Mouse (Mus musculus) embryonic facial prominence, embryonic 11.5 days (tissue): ENCODE results near the gene Ehd3. TPM values are rescaled to one million over a fixed set of nuclear protein-coding genes. Genes with fewer than 3 reads are reported as not detected.
A peak's percentile ranks its signal among the peaks of the same experiment; 100 is the strongest.

ENCODE experiments used
- ATAC-seq: fragments of 200-750 bp; cut with Nextera tagmentation; replicated peaks from 2 replicates; pipeline ENCODE4 v1.8.0; 2017; ENCODE audit warnings: low read depth; ENCODE audit not compliant: insufficient number of reproducible peaks, low FRiP score, low TSS enrichment
- DNase-seq: peaks from one replicate; pipeline ENCODE4 v3.0.0-alpha.2; 2015; ENCODE audit warnings: low spot score
- H3K27ac ChIP-seq: fragments of 300-500 bp; sonication (generic); replicated peaks from 2 replicates; pipeline ENCODE4 v1.5.1; 2014; ENCODE audit warnings: mild to moderate bottlenecking, low read depth, low read length, control low read depth
- H3K27me3 ChIP-seq: fragments of 300-500 bp; sonication (generic); 2 replicates; pipeline ENCODE4 v1.6.1; 2014; ENCODE audit warnings: mild to moderate bottlenecking, low read length, moderate library complexity, mixed read lengths; ENCODE audit not compliant: control insufficient read depth, insufficient read depth
- H3K36me3 ChIP-seq: fragments of 300-500 bp; sonication (generic); replicated peaks from 2 replicates; pipeline ENCODE4 v1.6.1; 2014; ENCODE audit warnings: low read depth, mild to moderate bottlenecking, low read length, moderate library complexity, mixed read lengths; ENCODE audit not compliant: control insufficient read depth, insufficient read depth
- H3K4me1 ChIP-seq: fragments of 300-500 bp; sonication (generic); 2 replicates; pipeline ENCODE4 v1.6.1; 2014; ENCODE audit warnings: low read length, mixed read lengths; ENCODE audit not compliant: control insufficient read depth, insufficient read depth
- H3K4me2 ChIP-seq: fragments of 300-500 bp; sonication (generic); 2 replicates; pipeline ENCODE4 v1.6.1; 2014; ENCODE audit warnings: low read depth, mild to moderate bottlenecking, control low read depth, low read length, moderate library complexity
- H3K4me3 ChIP-seq: fragments of 300-500 bp; sonication (generic); 2 replicates; pipeline ENCODE4 v1.5.1; 2014; ENCODE audit warnings: low read depth, low read length, control low read depth
- H3K9ac ChIP-seq: fragments of 300-500 bp; sonication (generic); replicated peaks from 2 replicates; pipeline ENCODE4 v1.6.1; 2014; ENCODE audit warnings: mild to moderate bottlenecking, control low read depth, low read length
- H3K9me3 ChIP-seq: fragments of 300-500 bp; sonication (generic); replicated peaks from 2 replicates; pipeline ENCODE4 v1.6.1; 2016; ENCODE audit warnings: mild to moderate bottlenecking, low read length, inconsistent platforms, mixed read lengths; ENCODE audit not compliant: control insufficient read depth
- WGBS: fragments of 180-500 bp; shearing (Covaris S2); extraction: QIAGEN DNeasy Blood & Tissue Kit; methylation state at CpG from one replicate; pipeline ENCODE4 v1.1.7; 2014; 5-methylcytosine and 5-hydroxymethylcytosine counted together
- polyA plus RNA-seq: library from polyadenylated mRNA; unstranded; fragments of >200 nt; fragmentation: Nextera tagmentation; extraction: Ambion mirVana; gene quantifications from 2 replicates; pipeline ENCODE4 v1.2.1, GENCODE M21; 2014

Gene Ehd3
- polyA plus RNA-seq, 1 experiment from 2014 or later, result 7.1 TPM

DNA sequence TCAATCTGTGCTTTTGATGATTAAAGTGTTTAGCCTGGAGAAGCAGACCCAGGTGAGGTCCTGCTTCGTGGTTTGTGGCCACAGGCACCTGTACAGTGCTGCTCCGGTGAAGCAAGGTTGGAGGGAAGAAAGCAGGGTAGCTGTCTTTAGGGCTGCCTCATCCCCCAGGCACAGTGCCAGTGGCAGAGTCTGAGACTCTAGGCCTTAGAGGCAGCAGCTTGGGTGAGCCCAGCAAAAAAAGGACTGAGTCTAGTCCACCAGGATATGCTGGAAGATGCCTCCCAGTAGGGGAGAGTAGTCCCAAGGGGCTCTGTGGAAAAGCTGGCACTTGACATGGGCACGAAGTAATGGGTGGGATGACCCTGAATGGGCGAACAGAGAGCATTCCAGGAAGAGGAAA lies 15.0 kb downstream of the Ehd3 start:
- no peak for ATAC-seq
- H3K36me3 ChIP-seq, result no peaks in the 10 kb centered on the region
- no peaks in the 10 kb centered on the region for H3K27me3 ChIP-seq
- no peak for DNase-seq
- H3K9ac ChIP-seq, result no peak overlapping the region
- no peak overlapping the region for H3K4me2 ChIP-seq
- WGBS, result 77% methylated on average over 4 of the region's 4 CpGs
- no peak overlapping the region for H3K27ac ChIP-seq
- no peaks in the 10 kb centered on the region for H3K9me3 ChIP-seq
- no peaks in the 10 kb centered on the region for H3K4me1 ChIP-seq
- H3K4me3 ChIP-seq, result no peak overlapping the region

GRCm38 (mm10) chr17:73820726-73821125 lies 16.8 kb downstream of the Ehd3 start:
- Histone ChIP-seq H3K9ac (no peak overlapping the region), H3K4me2 (no peak overlapping the region), H3K27ac (no peak overlapping the region), H3K9me3 (no peaks in the 10 kb centered on the region), H3K36me3 (no peaks in the 10 kb centered on the region), H3K4me1 (no peaks in the 10 kb centered on the region), H3K27me3 (no peaks in the 10 kb centered on the region), H3K4me3 (no peak overlapping the region)
- DNase-seq, result no peak
- 75% methylated on average over 4 of the region's 4 CpGs for WGBS
- no peak for ATAC-seq

DNA sequence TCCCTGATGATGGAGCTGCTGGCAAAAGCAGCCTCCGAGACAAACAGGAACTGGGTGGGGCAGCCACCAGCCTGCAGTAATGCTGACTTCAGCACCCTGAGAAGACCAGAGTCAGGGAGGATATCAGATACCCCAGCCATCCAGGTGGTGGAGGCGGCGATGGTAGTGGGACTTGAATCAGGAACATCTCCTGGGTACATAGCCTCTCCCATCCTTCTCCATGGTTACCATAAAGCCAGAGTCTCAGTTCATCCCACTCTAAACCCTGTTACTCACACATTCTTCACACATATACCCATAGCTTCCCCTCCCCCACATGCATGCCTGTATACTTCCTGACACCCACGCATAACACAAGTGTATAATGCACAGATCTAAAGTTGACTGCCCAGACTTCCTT lies 18.3 kb downstream of the Ehd3 start:
- no peak for DNase-seq
- no peaks in the 10 kb centered on the region for H3K9me3 ChIP-seq

GRCm38 (mm10) chr17:73823121-73824021 lies 19.4 kb downstream of the Ehd3 start:
- no peaks in the 10 kb centered on the region for H3K27me3 ChIP-seq
- no peaks in the 10 kb centered on the region for H3K9me3 ChIP-seq
- WGBS, result 62% methylated on average over 17 of the region's 17 CpGs
- DNase-seq (peak; percentile 17), ATAC-seq (no peak)
- H3K27ac ChIP-seq, result no peak overlapping the region
- no peak overlapping the region for H3K4me3 ChIP-seq
- no peak overlapping the region for H3K4me2 ChIP-seq
- no peaks in the 10 kb centered on the region for H3K4me1 ChIP-seq
- H3K36me3 ChIP-seq, result no peaks in the 10 kb centered on the region
- no peak overlapping the region for H3K9ac ChIP-seq

More for the DNA sequence above, 18.3 kb downstream of the Ehd3 start:
- H3K9ac ChIP-seq, result no peak overlapping the region
- no peak overlapping the region for H3K27ac ChIP-seq
- H3K27me3 ChIP-seq, result no peaks in the 10 kb centered on the region
- no peak overlapping the region for H3K4me2 ChIP-seq
- H3K36me3 ChIP-seq, result no peaks in the 10 kb centered on the region
- 75% methylated on average over 4 of the region's 4 CpGs for WGBS
- ATAC-seq, result no peak
- no peaks in the 10 kb centered on the region for H3K4me1 ChIP-seq
- no peak overlapping the region for H3K4me3 ChIP-seq

DNA sequence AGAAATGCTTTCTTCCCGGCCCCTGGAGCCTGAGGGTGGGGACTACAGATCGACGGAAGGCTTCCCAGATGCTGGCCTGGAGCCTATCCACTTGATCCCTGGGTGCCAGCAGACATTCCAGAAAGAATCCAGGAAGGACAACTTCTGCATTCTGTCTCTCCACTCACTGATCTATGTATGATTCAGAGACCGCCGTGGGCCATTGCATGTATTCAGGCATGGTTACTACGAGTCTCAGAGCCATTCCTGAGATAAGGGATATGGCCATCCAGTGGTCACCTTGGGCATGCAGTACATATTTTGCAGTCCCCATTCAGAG lies 20.0 kb downstream of the Ehd3 start:
- H3K4me3 ChIP-seq, result no peak overlapping the region
- no peaks in the 10 kb centered on the region for H3K4me1 ChIP-seq
- no peaks in the 10 kb centered on the region for H3K36me3 ChIP-seq
- no peak for DNase-seq
- no peak overlapping the region for H3K27ac ChIP-seq
- no peaks in the 10 kb centered on the region for H3K27me3 ChIP-seq
- H3K4me2 ChIP-seq, result no peak overlapping the region
- 49% methylated on average over 6 of the region's 6 CpGs for WGBS
- no peak overlapping the region for H3K9ac ChIP-seq
- H3K9me3 ChIP-seq, result no peaks in the 10 kb centered on the region
- ATAC-seq, result no peak

GRCm38 (mm10) chr17:73826106-73826505 lies 22.2 kb downstream of the Ehd3 start:
- Histone ChIP-seq H3K4me1 (no peaks in the 10 kb centered on the region), H3K9ac (no peak overlapping the region), H3K9me3 (no peaks in the 10 kb centered on the region), H3K4me3 (no peak overlapping the region), H3K27me3 (no peaks in the 10 kb centered on the region), H3K36me3 (no peaks in the 10 kb centered on the region), H3K27ac (no peak overlapping the region), H3K4me2 (no peak overlapping the region)
- WGBS, result 95% methylated on average over 6 of the region's 6 CpGs
- DNase-seq (no peak), ATAC-seq (no peak)

DNA sequence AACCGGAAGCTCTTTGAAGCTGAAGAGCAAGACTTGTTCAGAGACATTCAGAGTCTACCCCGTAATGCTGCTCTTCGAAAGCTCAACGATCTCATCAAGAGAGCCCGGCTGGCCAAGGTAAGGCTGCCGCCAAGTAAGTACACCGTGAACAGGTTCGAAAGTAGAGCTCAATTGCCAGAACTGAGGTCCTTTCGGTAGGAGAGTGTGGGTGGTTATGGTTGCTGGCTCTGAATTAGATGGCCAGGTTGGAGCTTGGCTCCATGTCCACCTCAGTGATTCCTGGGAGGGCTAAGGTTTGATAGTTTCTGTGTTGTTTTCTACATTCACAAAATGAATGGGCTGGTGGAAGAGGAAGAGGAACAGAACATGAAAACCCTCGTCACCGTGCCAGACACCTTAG lies 23.5 kb downstream of the Ehd3 start:
- no peak overlapping the region for H3K27ac ChIP-seq
- H3K4me2 ChIP-seq, result no peak overlapping the region
- no peaks in the 10 kb centered on the region for H3K27me3 ChIP-seq
- 97% methylated on average over 11 of the region's 11 CpGs for WGBS
- ATAC-seq, result no peak
- H3K4me3 ChIP-seq, result no peak overlapping the region
- DNase-seq, result no peak
- H3K9ac ChIP-seq, result no peak overlapping the region
- H3K36me3 ChIP-seq, result no peaks in the 10 kb centered on the region
- no peaks in the 10 kb centered on the region for H3K4me1 ChIP-seq
- H3K9me3 ChIP-seq, result no peaks in the 10 kb centered on the region

GRCm38 (mm10) chr17:73830511-73830910 lies 26.6 kb downstream of the Ehd3 start:
- no peaks in the 10 kb centered on the region for H3K27me3 ChIP-seq
- no peaks in the 10 kb centered on the region for H3K9me3 ChIP-seq
- no peak overlapping the region for H3K9ac ChIP-seq
- 88% methylated on average over 1 of the region's 1 CpGs for WGBS
- DNase-seq (no peak), ATAC-seq (no peak)
- no peak overlapping the region for H3K4me3 ChIP-seq
- H3K27ac ChIP-seq, result no peak overlapping the region
- no peak overlapping the region for H3K4me2 ChIP-seq
- no peaks in the 10 kb centered on the region for H3K36me3 ChIP-seq
- H3K4me1 ChIP-seq, result no peaks in the 10 kb centered on the region
